Mouse (Mus musculus) induced T-regulatory cell, adult 2 months (primary cell): ENCODE measurements at regions not wholly inside any gene's neighbourhood (a gene's known extent, or its start where the extent isn't known, plus 50 kb on each side); places are given as distances from the start of the nearest gene placed in this dataset.

Source experiments
- DNase-seq: peaks from one replicate; pipeline ENCODE4 v3.0.0-alpha.2; 2012; ENCODE audit warnings: low read depth

DNA sequence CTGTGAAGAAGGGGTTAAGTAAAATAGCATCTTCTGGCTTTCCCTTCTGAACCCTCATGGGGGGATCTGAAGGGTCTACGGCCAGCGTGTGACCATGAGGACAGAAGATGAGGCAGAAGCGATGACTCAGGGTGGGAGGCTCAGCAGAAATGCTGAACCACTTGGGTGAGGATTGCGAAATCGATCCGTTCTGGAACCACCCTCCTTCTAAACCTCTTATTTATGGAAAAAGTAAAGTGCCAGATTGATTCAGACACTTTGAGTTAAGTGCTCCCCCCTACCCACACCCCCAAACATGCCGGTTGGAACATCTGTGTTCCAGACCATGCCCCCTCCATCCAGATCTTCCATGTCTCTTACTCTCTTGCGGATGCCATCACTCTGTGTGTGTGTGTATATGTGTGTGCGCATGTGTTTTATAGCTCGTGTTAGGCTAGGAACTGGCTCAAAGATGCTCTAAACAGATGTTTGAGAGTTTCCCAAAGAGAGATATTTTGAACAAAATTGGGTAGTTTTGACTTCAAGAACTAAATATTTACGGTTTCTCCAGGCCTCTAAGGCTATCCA is 190.2 kb upstream of the Prickle1 start:
- no peak for DNase-seq

DNA sequence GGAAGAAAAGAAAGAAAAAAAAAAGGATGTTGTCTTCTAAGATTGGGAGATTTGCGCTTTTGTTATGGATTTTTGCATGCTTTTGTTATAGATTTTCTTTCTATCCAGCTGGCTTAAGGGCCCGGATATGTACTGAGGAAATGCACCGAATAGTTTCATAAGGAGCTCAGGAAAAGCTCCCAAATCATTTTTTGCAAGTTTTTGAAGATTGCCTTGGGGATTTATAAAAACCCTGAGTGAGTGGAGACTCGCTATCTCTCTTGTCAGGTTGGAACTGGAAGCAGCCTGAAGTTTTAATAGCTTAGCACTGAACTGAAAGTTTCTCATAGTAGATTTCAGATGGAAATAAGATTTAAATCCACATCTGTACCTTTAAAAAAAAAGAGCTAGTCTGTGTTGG is 188.0 kb upstream of the Prickle1 start:
- DNase-seq = no peak

DNA sequence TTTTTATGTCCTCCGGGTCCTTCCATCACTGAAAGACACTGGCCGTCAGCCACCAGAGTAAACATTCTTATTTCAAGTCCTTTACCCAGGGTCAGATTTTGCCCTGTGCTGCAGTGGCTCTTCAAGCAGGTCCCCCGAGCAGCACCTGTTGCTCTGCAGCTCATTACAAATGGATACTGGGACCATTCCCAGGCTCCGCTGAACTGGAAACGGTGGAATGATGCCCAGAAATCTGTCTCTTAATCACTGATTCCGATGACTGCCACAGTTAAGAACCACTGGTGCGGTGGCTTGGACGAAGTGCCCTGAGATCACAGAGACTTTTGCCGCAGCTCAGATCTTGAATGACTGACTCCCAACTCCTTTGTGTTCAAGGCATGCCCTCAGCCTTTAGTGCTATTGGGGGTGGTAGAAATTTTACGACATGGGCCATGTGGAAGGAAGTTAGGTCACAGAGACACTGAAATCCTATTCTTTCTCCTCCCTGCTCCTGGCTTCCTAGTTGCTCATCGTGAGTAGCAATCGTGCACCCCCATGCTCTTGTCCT is 179.6 kb upstream of the Prickle1 start:
- DNase-seq = no peak

DNA sequence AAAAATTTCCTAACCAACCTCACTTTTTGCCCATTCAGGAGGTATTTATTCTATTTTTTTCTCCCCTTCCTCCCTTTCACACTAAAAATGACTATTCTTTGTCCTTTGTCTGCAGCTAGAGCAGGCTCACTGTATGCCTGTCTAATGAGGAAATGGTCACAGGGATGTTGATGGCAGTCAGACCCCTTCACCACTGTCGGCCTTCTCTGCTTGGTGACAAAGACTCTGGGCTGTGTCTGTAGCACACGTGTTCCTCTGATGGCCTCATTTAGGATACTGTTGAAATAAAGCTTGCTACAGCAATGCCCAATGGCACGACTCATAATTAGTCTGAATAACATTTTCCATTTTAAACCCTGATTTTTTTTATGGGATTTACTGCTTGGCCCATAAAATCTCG is 178.6 kb upstream of the Prickle1 start:
- no peak for DNase-seq

DNA sequence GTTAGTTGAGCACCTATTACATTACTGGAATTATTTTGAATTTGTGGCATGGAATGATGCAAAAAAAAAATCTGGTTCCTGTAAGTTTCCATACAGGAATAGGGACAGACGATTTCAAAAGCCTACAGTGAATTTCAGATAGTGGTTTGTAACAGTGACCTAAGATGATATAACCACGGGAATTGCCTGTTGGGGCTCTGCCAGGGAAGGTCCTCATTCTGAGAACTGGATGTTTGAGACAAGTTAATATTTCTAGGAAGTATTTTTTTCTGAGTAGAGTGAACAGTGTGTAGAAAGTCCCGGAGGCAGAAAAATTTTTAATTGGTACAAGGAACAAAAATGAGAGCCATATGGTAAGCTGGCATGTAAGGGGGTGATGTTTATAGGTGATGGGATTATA is 171.3 kb upstream of the Prickle1 start:
- DNase-seq = no peak

DNA sequence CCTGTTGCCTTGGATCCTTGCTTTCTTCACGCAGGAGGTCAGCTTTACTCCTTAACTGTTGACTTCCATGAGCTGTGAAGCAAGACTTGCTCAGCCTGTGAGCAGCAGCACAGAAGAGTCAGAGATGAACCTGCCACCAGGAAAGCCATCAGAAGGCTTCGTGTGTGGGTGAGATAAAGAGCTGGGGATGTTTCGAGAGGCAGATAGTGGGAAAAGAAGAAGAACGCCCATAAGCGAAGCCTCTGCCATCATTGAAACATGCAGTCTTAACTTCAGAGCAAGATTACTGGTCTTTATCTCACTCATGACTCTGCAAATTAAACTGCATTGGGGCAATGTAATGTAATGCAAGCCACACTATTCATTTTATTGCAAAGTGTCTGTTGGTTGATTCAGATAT is 167.4 kb upstream of the Prickle1 start:
- DNase-seq = no peak

DNA sequence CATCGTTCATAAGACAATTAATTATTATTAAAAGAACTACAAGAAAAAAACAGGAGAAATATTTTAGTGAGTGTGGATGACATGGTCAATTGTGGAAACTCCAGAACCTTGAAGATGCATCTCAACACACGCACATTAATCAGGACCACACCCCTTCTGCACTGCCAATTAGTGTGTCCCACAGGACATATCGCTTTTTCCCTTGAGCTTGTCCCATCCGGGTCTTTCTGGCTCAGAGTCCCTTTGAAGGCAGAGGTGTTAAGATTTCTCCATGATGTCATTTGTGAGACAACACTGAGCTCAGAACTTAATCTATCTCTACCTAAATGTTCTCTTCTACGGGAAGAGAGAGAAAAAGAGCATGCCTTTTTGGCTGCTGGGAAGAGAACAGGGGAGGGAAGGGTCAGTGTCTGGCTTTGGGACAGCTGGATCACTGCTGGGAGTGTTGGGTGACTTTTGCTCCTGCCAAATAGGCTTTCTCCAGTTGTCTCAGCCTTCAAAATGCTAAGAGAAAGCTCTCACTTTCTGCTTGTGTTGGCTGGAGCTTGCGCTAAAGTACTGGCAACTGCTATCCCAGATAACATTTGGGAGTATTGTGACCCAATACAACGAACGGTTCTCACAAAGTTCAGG is 162.6 kb upstream of the Prickle1 start:
- no peak for DNase-seq

DNA sequence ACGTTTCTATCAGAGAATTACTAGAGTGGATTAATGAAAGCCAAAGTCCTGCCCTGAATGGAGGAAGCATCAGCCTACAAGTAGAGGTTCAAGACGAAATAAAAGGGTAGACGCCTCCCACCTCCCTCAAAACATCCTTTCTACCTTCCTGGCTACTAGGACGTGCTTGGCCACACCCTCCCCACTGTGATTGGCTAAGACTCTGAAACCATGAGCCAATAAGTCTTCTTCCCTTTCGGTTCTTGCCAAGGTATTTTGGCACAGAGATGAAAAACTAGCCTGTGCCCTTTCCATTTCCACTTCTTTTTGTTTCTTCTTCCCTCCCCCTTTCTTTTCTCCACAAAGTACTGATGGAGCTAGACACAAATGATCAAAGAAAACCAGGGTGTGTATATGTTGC is 160.3 kb upstream of the Prickle1 start:
- peak; percentile 35 for DNase-seq

DNA sequence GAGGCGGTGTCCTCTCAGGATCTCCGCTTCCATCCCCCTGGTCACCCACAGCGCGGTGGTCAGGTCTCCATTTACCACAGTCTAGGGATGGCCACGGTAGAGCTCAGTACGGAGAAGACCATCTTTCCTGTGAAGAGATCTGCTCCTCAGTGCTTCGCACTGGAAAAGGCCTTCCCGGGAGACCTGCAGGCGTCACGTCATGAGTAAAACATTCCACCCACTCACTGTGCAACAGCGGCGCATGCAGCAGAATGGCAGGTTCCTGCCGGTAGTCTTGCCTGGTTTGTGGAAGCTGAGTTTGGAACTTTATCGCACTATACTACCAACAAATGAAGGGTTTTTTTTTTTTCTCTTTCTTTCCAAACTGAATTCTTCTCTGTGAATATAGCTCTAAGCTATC is 156.1 kb upstream of the Prickle1 start:
- peak; percentile 9 for DNase-seq

DNA sequence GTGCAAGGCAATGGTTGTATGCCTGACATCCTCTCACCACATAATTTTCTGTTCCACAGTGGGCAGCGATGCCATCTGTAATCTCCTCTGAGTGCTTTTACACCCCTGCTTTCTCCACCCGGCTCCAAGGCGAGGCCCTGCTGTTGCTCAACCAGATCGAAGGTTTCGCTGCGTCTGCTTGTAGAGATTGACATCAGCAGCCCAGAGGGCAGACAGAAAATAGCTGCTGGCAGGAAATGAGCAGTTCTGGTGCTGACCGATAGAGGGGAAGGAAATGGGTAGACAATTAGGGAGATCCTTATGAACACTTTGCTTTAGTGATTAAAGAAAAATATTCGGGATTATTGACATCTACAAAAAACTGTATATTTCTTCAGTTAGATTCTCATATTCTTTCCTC is 155.3 kb upstream of the Prickle1 start:
- DNase-seq = peak; percentile 64

DNA sequence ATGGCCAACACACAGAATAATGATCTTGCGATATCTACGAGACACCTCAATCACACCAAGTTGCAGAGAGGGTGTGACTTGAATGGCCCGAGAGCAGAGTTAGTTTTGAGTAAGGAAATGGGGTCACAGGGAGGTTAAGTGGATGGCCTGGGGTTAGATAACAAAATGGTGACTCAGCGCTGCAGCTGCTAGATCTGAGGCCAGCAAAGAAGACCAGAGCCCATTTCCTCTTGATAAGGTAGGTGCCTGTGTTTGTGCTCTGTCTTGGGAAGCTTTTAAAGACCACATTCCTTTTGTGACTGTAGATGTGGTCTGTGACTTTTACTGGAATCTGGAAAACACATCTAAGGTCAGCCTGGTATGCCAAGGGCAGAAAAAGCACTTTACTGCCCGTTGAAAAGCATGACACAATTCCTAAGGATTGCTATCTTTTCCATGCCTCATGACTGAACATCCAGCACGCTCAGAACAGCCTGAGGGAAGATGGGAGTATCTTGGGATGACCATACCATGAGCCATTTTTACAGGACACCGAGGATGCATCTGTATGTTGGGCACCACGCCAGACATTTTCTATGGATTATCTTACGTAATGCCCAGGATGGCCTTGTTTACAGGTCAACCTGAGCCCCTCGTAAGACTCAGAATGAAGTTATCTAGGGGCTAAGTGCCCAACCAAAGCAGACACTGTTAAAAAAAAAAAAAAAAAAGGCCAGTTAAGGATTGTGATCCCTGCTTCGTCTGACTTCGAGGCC is 148.7 kb upstream of the Prickle1 start:
- DNase-seq = peak; percentile 2

DNA sequence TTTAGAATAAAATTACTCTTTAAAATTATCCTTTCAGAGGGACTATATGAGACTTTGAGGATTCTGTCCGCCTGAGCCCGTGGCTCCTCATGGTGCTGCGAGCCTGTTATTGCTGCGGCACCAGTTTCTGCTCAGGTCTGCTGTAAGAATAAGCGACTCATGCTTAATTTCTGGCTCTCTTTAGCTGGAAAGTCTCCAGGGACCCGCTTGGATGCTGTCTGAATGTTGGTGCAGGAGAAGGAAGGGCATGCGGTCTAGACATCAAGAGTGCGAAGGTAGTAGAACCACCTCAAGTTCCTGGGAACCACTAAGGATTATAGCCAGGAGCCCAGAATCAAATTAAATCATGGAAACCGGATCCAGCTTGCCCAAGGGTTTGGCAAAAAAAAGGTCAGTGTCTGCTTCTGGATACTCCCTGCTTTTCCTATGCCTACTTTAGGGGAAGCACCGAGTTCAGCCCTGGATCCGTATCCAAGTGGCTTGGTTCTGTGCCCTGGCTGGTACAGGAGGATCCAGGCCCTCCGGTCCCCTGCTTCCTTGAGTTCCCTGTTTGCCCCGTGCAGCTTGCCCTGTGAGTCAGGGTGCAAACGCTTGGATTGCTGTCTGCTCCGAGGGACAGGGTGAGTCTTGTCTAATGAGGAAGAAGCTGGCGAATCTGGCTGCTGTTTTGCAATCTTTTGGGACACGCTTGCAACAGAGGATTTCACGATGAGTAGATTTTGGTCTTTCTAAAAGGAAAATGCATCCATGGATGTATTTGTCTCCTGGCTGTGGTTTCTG is 138.2 kb upstream of the Prickle1 start:
- DNase-seq = no peak

DNA sequence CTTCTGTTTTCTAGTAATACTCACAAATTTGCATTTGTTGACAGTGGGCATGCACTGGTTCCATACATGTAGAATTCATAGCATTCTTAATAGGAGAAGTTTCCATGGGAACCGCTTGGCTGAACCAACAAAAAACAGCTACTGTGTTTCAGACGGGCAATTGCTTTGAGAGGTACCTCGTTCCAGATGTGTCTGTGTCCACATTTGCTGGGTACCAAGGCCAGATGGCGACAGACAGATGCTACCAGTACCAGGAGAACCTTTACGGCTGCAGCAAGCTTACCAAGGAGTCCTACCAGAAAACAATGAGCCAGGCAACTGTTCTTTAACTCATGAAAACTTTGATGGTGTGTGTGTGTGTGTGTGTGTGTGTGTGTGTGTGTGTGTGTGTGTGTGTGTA is 137.1 kb upstream of the Prickle1 start:
- no peak for DNase-seq

DNA sequence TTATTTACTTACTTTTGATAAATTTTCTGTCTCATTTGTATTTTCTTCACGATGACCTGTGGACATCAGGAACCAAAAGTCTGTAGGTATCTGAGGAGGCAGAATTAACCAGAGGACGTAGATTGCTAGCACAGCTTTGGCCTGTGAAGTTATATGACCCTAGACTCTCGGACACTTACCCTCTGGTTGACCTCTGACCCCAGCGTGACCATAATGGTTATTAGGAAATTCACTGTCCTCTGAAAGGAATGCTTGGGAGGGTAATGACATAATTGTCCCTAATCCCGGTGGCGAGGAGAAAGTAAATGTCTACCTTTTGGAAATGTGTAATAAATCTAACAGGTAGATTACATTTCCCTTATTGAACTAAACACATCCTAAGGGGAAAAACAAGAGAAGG is 135.5 kb upstream of the Prickle1 start:
- DNase-seq = no peak

DNA sequence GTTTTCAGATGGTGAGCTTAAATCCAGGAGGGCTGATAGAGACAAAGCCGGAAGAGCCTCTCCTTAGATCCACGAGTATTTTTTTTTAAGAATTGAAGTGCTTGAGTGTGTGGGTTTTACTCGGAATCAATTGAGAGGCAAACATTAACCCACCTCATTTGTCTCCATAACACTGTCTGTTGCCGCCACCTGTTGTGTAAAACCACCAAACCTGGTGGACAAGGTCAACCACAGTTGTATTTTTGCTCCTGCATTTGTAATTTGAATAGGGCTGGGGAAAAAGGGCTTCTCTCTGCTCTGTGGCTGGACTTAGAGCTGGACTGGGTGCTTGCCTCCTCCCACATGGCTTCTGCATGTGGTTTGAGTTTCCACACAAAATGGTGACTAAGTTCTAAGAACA is 119.8 kb upstream of the Prickle1 start:
- DNase-seq = no peak

DNA sequence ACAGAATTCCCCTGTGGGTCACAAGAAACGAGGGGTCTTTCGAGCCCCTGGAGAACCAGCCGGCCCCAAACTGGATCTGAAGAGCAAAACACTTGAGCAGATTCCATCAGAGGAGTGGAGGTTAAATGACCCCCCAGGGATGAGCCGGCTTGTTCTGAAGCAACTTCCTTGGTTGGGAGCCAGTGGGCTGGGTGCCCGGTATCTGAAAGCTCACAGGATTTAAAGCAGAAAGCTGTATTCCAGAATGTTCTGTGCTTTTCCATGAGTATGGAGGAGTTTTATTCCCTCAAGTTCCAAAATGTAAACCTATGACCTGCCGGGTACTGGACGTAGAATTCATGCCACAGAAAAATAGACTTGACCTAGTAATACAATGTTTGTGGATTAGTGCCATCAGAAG is 117.7 kb upstream of the Prickle1 start:
- no peak for DNase-seq

DNA sequence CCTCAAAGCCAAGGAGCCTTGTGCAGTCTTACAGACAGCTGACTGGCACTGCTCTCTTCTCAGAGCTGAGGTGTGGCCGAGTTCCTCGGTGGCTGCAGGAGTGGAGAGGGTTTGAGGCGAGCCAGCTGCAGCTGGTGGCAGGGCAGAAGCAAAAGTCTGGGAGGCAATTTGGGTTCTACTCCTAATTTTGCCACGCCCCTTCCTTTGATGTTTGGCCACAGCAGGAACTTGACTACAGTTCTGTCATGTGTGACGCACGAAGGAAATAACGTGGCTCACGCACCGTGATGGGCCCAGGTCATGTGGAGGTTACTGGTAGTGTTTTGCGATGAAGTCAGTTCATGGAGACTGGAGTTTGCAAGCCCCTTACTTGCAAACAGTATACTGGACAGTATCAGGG is 116.9 kb upstream of the Prickle1 start:
- DNase-seq = peak; percentile 82

DNA sequence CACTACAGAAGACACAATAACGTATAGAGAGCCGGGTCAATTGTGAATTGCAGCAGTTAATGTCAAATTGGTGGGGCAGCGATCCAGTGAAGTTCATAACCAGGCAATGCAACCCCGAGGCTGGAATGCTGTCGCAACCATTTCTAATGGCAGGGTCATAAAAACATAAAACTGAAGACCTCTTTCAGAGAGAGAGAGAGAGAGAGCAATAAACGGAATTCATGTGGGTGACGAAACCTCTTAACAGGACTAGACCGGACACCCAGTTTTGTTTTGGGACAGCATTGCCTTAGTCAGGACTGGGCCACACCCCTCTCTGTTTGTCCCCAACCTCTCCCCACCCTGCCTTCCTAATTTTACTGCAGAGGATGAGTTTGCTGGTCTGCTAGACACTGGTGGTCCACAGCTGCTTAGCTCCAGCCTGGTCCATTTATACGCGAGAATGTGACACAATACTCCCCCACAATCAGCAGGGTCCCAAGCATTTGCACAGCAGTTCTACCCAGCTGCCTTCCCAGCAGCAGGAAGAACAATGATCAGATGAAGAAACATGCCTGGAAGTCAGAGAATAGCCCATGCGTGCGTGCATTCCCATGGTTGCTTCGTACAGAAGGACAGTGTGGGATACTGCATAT is 115.6 kb upstream of the Prickle1 start:
- DNase-seq = no peak

DNA sequence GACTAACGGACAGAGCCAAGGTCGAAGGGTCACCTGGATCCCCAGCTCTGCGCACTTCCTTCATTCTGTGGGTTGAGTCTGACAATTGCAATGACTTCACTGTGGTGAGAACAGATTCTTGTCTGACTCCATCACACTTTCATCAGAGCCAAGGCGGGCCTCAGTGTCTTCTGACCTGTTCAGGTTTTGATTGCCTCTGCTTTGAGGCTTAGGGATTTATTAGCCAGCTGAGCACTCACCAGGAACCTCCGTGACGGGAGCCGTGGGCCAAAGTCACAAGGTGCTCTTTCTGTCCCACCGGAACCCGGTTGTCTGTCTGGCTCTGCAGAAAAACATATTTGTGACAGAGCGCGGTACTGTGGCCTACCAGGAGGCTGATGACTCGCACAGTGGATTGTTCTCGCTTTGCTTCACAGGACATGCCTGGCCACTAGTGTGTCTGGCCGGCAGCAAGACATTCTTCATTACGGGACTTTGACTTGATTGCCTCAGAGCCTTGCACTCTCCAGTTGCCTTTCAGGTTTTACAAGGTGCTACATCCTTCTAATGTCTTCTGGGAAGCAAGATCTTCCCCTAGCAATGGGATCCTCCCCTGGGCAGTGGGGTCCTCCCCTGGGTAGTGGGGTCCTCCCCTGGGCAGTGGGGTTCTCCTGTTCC is 114.9 kb upstream of the Prickle1 start:
- DNase-seq = no peak

DNA sequence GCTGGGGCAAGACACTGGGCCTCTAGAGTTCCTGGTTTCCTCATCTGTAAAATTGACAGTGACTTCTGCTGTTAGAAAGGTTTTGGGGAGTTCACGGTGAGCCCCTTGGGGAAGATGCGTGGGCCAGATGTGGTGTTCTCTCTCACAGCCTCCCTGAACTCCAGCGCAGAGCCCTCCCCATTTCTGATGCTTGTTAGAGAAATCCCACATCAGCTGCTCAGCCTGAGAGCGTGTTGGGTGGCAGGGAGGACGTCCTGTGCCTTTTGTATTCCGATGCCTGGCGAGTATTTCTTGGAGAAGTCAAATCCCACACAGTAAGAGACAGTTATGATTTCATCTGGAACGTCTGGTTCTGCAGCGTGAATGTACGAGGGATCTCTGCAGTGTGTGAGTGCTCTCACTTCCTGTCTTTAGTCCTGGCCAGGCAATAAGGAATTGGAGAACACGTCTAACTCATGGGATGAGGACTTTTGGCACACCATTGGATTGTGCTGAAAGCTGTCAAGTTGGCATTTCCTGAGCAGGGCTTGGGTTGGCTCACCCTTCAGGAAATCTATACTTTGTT is 110.8 kb upstream of the Prickle1 start:
- no peak for DNase-seq

DNA sequence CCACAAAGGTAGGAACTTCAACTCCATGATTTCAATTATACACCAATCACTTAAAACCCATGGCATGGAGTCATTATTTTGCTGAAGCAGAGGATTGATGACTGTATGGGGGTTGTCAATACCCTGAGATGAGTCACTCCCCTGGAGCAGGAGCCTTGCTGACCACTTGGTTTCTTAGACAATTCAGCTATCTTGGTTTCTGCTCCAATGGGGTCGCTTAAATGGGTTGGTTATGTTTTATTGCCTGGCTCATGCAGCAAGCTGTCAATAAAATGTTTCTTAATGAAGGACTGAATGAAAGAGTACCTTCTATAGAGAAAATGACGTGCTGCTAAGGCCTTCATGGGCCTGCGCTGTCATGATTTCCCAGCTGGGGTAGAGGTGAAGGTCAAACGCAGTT is 110.0 kb upstream of the Prickle1 start:
- no peak for DNase-seq
